Mouse (Mus musculus) CH12.LX (cell line): ENCODE results near the gene Mrln.

Experiments used
- BHLHE40 ChIP-seq: IDR thresholded peaks from 2 replicates; pipeline ENCODE4 v1.6.1; 2011; ENCODE audit warnings: mild to moderate bottlenecking, low read depth, low read length, improper control_type of control experiment
- CHD1 ChIP-seq: IDR thresholded peaks from 2 replicates; pipeline ENCODE4 v1.6.1; 2012; ENCODE audit warnings: low read depth, low read length, improper control_type of control experiment, inconsistent platforms
- CTCF ChIP-seq, 2 experiments: IDR thresholded peaks in 1 of 2; conservative IDR thresholded peaks in 1 of 2; 2 replicates each; pipeline ENCODE4 v1.5.1; 2011 to 2012; ENCODE audit warnings: low read depth in 2 of 2, low read length in 2 of 2, improper control_type of control experiment in 1 of 2, inconsistent platforms in 1 of 2, mild to moderate bottlenecking in 1 of 2, moderate library complexity in 1 of 2
- EP300 ChIP-seq: IDR thresholded peaks from 2 replicates; pipeline ENCODE4 v1.6.1; 2011; ENCODE audit warnings: low read length, improper control_type of control experiment
- GABPA ChIP-seq: IDR thresholded peaks from 2 replicates; pipeline ENCODE4 v1.6.1; 2012; ENCODE audit warnings: low read depth, low read length, improper control_type of control experiment, inconsistent platforms; ENCODE audit not compliant: insufficient replicate concordance
- POLR2A ChIP-seq: IDR thresholded peaks from 2 replicates; pipeline ENCODE4 v1.6.1; 2011; ENCODE audit warnings: low read depth, mild to moderate bottlenecking, improper control_type of control experiment, low read length
- RAD21 ChIP-seq: IDR thresholded peaks from 2 replicates; pipeline ENCODE4 v1.6.1; 2011; ENCODE audit warnings: low read depth, mild to moderate bottlenecking, low read length, improper control_type of control experiment, moderate library complexity
- RCOR1 ChIP-seq: conservative IDR thresholded peaks from 2 replicates; pipeline ENCODE4 v1.6.1; 2012; ENCODE audit warnings: low read depth, mild to moderate bottlenecking, inconsistent platforms, low read length, improper control_type of control experiment
- ZMIZ1 ChIP-seq: IDR thresholded peaks from 2 replicates; pipeline ENCODE4 v1.6.1; 2012; ENCODE audit warnings: low read depth, mild to moderate bottlenecking, inconsistent platforms, low read length, improper control_type of control experiment
- ZNF384 ChIP-seq: IDR thresholded peaks from 2 replicates; pipeline ENCODE4 v1.6.1; 2012; ENCODE audit warnings: low read depth, low read length, improper control_type of control experiment, inconsistent platforms

GRCm38 (mm10) chr10:70246076-70246475 lies 41.6 kb downstream of the Mrln start:
- no peak for TF ChIP-seq RAD21
- TF ChIP-seq CTCF (conservative IDR thresholded peaks at IDR 0.05 in 1 of 2, IDR thresholded peaks at IDR 0.05 in 1 of 2; ENCODE audit: low read depth in 2 of 2, low read length in 2 of 2) = no peak
- TF ChIP-seq CHD1 = no peak
- no peak for TF ChIP-seq GABPA
- TF ChIP-seq RCOR1 = no peak
- no peak for TF ChIP-seq POLR2A
- no peak for TF ChIP-seq EP300
- no peak for TF ChIP-seq ZMIZ1
- no peak for TF ChIP-seq BHLHE40
- TF ChIP-seq ZNF384 = no peak
